8 mouse cellular contexts compared by ENCODE assay signal in the genomic region with DNA sequence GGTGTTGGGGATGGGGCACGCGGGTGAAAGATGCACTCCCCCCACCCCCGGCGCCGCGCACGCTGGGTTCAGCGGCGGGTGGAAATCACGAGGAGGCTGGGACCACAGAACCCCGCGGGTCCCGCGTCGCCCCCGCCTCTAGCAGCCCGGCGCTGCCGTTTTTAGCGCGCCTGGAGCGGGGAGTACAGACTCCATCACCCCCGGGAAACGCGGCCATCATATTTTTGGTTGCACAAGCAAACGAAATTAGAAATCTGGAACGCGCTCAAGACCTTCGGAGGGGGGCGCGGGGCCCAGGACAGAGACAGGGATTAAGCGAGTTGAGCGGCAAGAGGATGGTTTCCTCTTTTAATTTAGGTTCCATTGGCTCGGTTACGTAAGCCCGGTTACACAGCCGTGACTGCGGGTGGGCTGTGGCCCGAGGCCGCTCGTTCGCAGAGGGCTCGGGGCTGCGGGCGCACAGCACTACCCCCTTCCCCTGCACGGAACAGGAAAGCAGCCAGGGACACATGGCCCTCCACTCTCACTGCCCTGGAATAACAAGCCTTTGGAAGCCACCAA.
DNase-seq lines count a peak whose midpoint lies in the region; ATAC-seq and TF ChIP-seq lines count a peak whose summit lies in the region.

No protein-coding gene starts in this region.

- no peaks in the 10 kb centered on the region for H3K79me2 ChIP-seq in liver, adult 2 months (ENCODE audit: control insufficient read depth, insufficient read depth, low read length)

- H3K27ac ChIP-seq in liver, adult 2 months (replicated peaks; ENCODE audit: insufficient read depth, low read depth, low read length) = 0 out of 2 replicates have a peak overlapping the region, but pooled peaks have one; percentile 15
- H3K27ac ChIP-seq in hindbrain, embryonic 14.5 days = peak overlapping the region; percentile 95
- H3K27ac ChIP-seq in liver, embryonic 11.5 days (ENCODE audit: low read depth, low read length) = no peak overlapping the region
- H3K27ac ChIP-seq in neural tube, embryonic 11.5 days (ENCODE audit: low read depth, low read length) = 0 out of 2 replicates have a peak overlapping the region, but pooled peaks have one; percentile 23

- no peaks in the 10 kb centered on the region for H3K36me3 ChIP-seq in liver, adult 2 months (ENCODE audit: control insufficient read depth, insufficient read depth, low read length)
- no peaks in the 10 kb centered on the region for H3K36me3 ChIP-seq in hindbrain, embryonic 14.5 days (replicated peaks; ENCODE audit: control insufficient read depth, insufficient read depth)
- H3K36me3 ChIP-seq in liver, embryonic 11.5 days (ENCODE audit: control insufficient read depth, insufficient read depth, low read length) = no peaks in the 10 kb centered on the region
- H3K36me3 ChIP-seq in neural tube, embryonic 11.5 days (ENCODE audit: control insufficient read depth, insufficient read depth, low read length) = no peaks in the 10 kb centered on the region

- peaks cover 23% of the 10 kb centered on the region for H3K4me1 ChIP-seq in liver, adult 2 months (ENCODE audit: control insufficient read depth, insufficient read depth, low read length)
- H3K4me1 ChIP-seq in hindbrain, embryonic 14.5 days (replicated peaks; ENCODE audit: control insufficient read depth, insufficient read depth, low read length) = peaks cover 27% of the 10 kb centered on the region
- H3K4me1 ChIP-seq in liver, embryonic 11.5 days (replicated peaks; ENCODE audit: control insufficient read depth, insufficient read depth, low read length) = no peaks in the 10 kb centered on the region
- peaks cover 3% of the 10 kb centered on the region; the same call in 1 of the 2 replicates for H3K4me1 ChIP-seq in neural tube, embryonic 11.5 days (ENCODE audit: control insufficient read depth, insufficient read depth, low read length)

- ATAC-seq in hindbrain, embryonic 14.5 days (ENCODE audit: low FRiP score) = peak; percentile 35; the same call in 1 of the 2 replicates
- ATAC-seq in liver, embryonic 11.5 days (replicated peaks; ENCODE audit: low FRiP score) = no peak
- peak; percentile 75 for ATAC-seq in neural tube, embryonic 11.5 days (ENCODE audit: insufficient read depth, low FRiP score, low TSS enrichment)

- no peak for TF ChIP-seq CTCF in liver, adult 2 months (IDR thresholded peaks at IDR 0.05; ENCODE audit: low read depth, low read length)

- H3K4me3 ChIP-seq in liver, adult 2 months (ENCODE audit: insufficient read depth, low read depth, low read length) = peak overlapping the region; percentile 48
- H3K4me3 ChIP-seq in hindbrain, embryonic 14.5 days (replicated peaks; ENCODE audit: low read length) = peak overlapping the region; percentile 39
- peak overlapping the region; percentile 37 for H3K4me3 ChIP-seq in liver, embryonic 11.5 days (ENCODE audit: low read depth, low read length)
- peak overlapping the region; percentile 36 for H3K4me3 ChIP-seq in neural tube, embryonic 11.5 days (ENCODE audit: low read depth, low read length)

- DNase-seq in liver, adult 2 months (ENCODE audit: extremely low read depth, low read depth, low spot score) = no peak
- DNase-seq in liver = no peak
- peak; percentile 86 for DNase-seq in cerebellum, adult 9-11 months
- DNase-seq in frontal cortex, postnatal 25 days (ENCODE audit: low spot score in 2 of 2) = peak; percentile 62 to 67
- DNase-seq in hindbrain, embryonic 14.5 days (ENCODE audit: low spot score) = peak; percentile 62
- no peak for DNase-seq in liver, embryonic 11.5 days (ENCODE audit: low spot score)
- DNase-seq in neural tube, embryonic 11.5 days (ENCODE audit: low spot score) = peak; percentile 60
- DNase-seq in c-Kit-positive CD71-positive TER-119-positive erythroid progenitor cells, embryonic 14.5 days (ENCODE audit: low spot score) = no peak

- H3K9me3 ChIP-seq in hindbrain, embryonic 14.5 days (ENCODE audit: control insufficient read depth, low read length) = no peaks in the 10 kb centered on the region
- H3K9me3 ChIP-seq in liver, embryonic 11.5 days (ENCODE audit: control insufficient read depth, low read length) = no peaks in the 10 kb centered on the region
- no peaks in the 10 kb centered on the region for H3K9me3 ChIP-seq in neural tube, embryonic 11.5 days (ENCODE audit: control insufficient read depth, low read length)

- TF ChIP-seq POLR2A in liver, adult 2 months (IDR thresholded peaks at IDR 0.05; ENCODE audit: extremely low read depth, insufficient read depth, low read length) = no peak

- 5% methylated on average over 46 of the region's 46 CpGs for whole genome bisulfite sequencing in liver, adult 2 months
- WGBS in hindbrain, embryonic 14.5 days = under 1% methylated on average over 46 of the region's 46 CpGs
- 1% methylated on average over 46 of the region's 46 CpGs for WGBS in liver, embryonic 11.5 days
- 1% methylated on average over 46 of the region's 46 CpGs for WGBS in neural tube, embryonic 11.5 days

- peak overlapping the region; percentile 86 for H3K9ac ChIP-seq in liver, adult 2 months (ENCODE audit: low read depth, low read length)
- peak overlapping the region; percentile 83 for H3K9ac ChIP-seq in hindbrain, embryonic 14.5 days
- peak overlapping the region; percentile 36; the same call in 1 of the 2 replicates for H3K9ac ChIP-seq in liver, embryonic 11.5 days (ENCODE audit: low read depth, low read length)
- H3K9ac ChIP-seq in neural tube, embryonic 11.5 days (ENCODE audit: low read length) = peak overlapping the region; percentile 83

- H3K27me3 ChIP-seq in liver, adult 2 months (ENCODE audit: control insufficient read depth, insufficient read depth, low read length) = no peaks in the 10 kb centered on the region
- H3K27me3 ChIP-seq in hindbrain, embryonic 14.5 days (ENCODE audit: control insufficient read depth, insufficient read depth, low read length) = no peaks in the 10 kb centered on the region
- peaks cover 43% of the 10 kb centered on the region for H3K27me3 ChIP-seq in liver, embryonic 11.5 days (replicated peaks; ENCODE audit: control insufficient read depth, insufficient read depth, low read length)
- H3K27me3 ChIP-seq in neural tube, embryonic 11.5 days (ENCODE audit: control insufficient read depth, insufficient read depth, low read length) = peaks cover 3% of the 10 kb centered on the region; the same call in 1 of the 2 replicates

- peak overlapping the region; percentile 93 for H3K4me2 ChIP-seq in hindbrain, embryonic 14.5 days (replicated peaks)
- peak overlapping the region; percentile 74 for H3K4me2 ChIP-seq in liver, embryonic 11.5 days
- H3K4me2 ChIP-seq in neural tube, embryonic 11.5 days (ENCODE audit: low read depth) = peak overlapping the region; percentile 68

Comparison
In these comparisons a context has a peak if more than half of its experiments do, and no peak if none do; other contexts are left out.
1. DNase-seq: peak in cerebellum, adult 9-11 months (single experiment), frontal cortex, postnatal 25 days (2 of 2), hindbrain, embryonic 14.5 days (single experiment) and neural tube, embryonic 11.5 days (single experiment); none in liver, adult 2 months (single experiment), liver (single experiment), liver, embryonic 11.5 days (single experiment) and c-Kit-positive CD71-positive TER-119-positive erythroid progenitor cells, embryonic 14.5 days (single experiment).
2. H3K9ac ChIP-seq: peak in every context shown above with its lines; median percentile 86 in liver, adult 2 months; 83 in hindbrain, embryonic 14.5 days; 83 in neural tube, embryonic 11.5 days; 36 in liver, embryonic 11.5 days.
3. Peak in every context shown above with its lines, with median percentiles within 50 percentile points of each other: H3K4me3 ChIP-seq and H3K4me2 ChIP-seq.